Comparison of ENCODE assay signal across 8 mouse cellular contexts in genomic region chr9:71895291-71895690, GRCm38 (mm10).
A peak's percentile ranks its signal among the peaks of the same experiment; 100 is the strongest.
DNase-seq lines count a peak whose midpoint lies in the region; ATAC-seq and TF ChIP-seq lines count a peak whose summit lies in the region.

No protein-coding gene starts in this region.

- H3K27me3 ChIP-seq in lung, embryonic 16.5 days (ENCODE audit: control insufficient read depth, insufficient read depth, low read depth, low read length) = no peaks in the 10 kb centered on the region
- 0 out of 2 replicates have a peak, but pooled peaks cover 12% of the 10 kb centered on the region for H3K27me3 ChIP-seq in forebrain, embryonic 10.5 days (ENCODE audit: poor library complexity, severe bottlenecking)
- H3K27me3 ChIP-seq in limb, embryonic 11.5 days (ENCODE audit: control insufficient read depth, insufficient read depth, low read length) = no peaks in the 10 kb centered on the region

- H3K36me3 ChIP-seq in lung, embryonic 16.5 days (ENCODE audit: control insufficient read depth, insufficient read depth, low read length) = no peaks in the 10 kb centered on the region
- H3K36me3 ChIP-seq in forebrain, embryonic 10.5 days (replicated peaks) = 0 out of 2 replicates have a peak, but pooled peaks cover 2% of the 10 kb centered on the region
- no peaks in the 10 kb centered on the region for H3K36me3 ChIP-seq in limb, embryonic 11.5 days (ENCODE audit: control insufficient read depth, insufficient read depth, low read length)

- peaks cover 11% of the 10 kb centered on the region for H3K4me1 ChIP-seq in lung, embryonic 16.5 days (replicated peaks; ENCODE audit: control insufficient read depth, insufficient read depth, low read length)
- peaks cover 82% of the 10 kb centered on the region for H3K4me1 ChIP-seq in forebrain, embryonic 10.5 days
- H3K4me1 ChIP-seq in limb, embryonic 11.5 days (ENCODE audit: control insufficient read depth, insufficient read depth, low read length) = peaks cover 23% of the 10 kb centered on the region
- H3K4me1 ChIP-seq in olfactory bulb, adult 2 months (ENCODE audit: control insufficient read depth, insufficient read depth, low read length) = peaks cover 2% of the 10 kb centered on the region; the same call in 1 of the 2 replicates

- peak overlapping the region; percentile 34 for H3K4me3 ChIP-seq in lung, embryonic 16.5 days (ENCODE audit: low read length)
- H3K4me3 ChIP-seq in forebrain, embryonic 10.5 days = peak overlapping the region; percentile 46
- H3K4me3 ChIP-seq in limb, embryonic 11.5 days (ENCODE audit: low read depth, low read length) = peak overlapping the region; percentile 47; the same call in 1 of the 2 replicates
- H3K4me3 ChIP-seq in olfactory bulb, adult 2 months (ENCODE audit: insufficient read depth, low read depth, low read length) = no peak overlapping the region

- DNase-seq in lung, adult 18-20 months = no peak
- DNase-seq in forebrain, embryonic 10.5 days (ENCODE audit: extremely low spot score, low spot score) = no peak
- peak; percentile 68 for DNase-seq in limb, embryonic 11.5 days (ENCODE audit: low spot score)
- no peak for DNase-seq in spleen, postnatal 4 days (ENCODE audit: low spot score in 2 of 2)
- no peak for DNase-seq in adrenal gland, postnatal 25 days
- no peak for DNase-seq in layer of hippocampus, adult 8-10 months (ENCODE audit: low spot score in 2 of 2)

- no peak overlapping the region for H3K27ac ChIP-seq in lung, embryonic 16.5 days (ENCODE audit: low read length)
- peak overlapping the region; percentile 77 for H3K27ac ChIP-seq in forebrain, embryonic 10.5 days
- no peak overlapping the region; the same call in 1 of the 2 replicates for H3K27ac ChIP-seq in limb, embryonic 11.5 days (replicated peaks; ENCODE audit: low read depth, low read length)
- 0 out of 2 replicates have a peak overlapping the region, but pooled peaks have one; percentile 51 for H3K27ac ChIP-seq in olfactory bulb, adult 2 months (ENCODE audit: insufficient read depth, low read depth, low read length)

- H3K9me3 ChIP-seq in lung, embryonic 16.5 days (ENCODE audit: control insufficient read depth, low read length) = no peaks in the 10 kb centered on the region
- H3K9me3 ChIP-seq in forebrain, embryonic 10.5 days = no peaks in the 10 kb centered on the region
- no peaks in the 10 kb centered on the region for H3K9me3 ChIP-seq in limb, embryonic 11.5 days (ENCODE audit: control insufficient read depth, low read length)

- peak; percentile 75 for ATAC-seq in lung, embryonic 16.5 days (ENCODE audit: low read depth)
- ATAC-seq in limb, embryonic 11.5 days (ENCODE audit: insufficient number of reproducible peaks, low FRiP score, low TSS enrichment, low read depth) = peak; percentile 71; the same call in 1 of the 2 replicates

- H3K4me2 ChIP-seq in lung, embryonic 16.5 days (ENCODE audit: low read depth, low read length) = peak overlapping the region; percentile 39
- H3K4me2 ChIP-seq in limb, embryonic 11.5 days (ENCODE audit: low read depth, severe bottlenecking) = peak overlapping the region; percentile 24; the same call in 1 of the 2 replicates

- no peak for TF ChIP-seq POLR2A in olfactory bulb, adult 2 months (IDR thresholded peaks at IDR 0.05; ENCODE audit: insufficient read depth, low read depth, low read length)

- no peak overlapping the region; the same call in 1 of the 2 replicates for H3K9ac ChIP-seq in lung, embryonic 16.5 days (ENCODE audit: low read length)
- no peak overlapping the region for H3K9ac ChIP-seq in limb, embryonic 11.5 days (ENCODE audit: low read length)

- TF ChIP-seq CTCF in olfactory bulb, adult 2 months (IDR thresholded peaks at IDR 0.05; ENCODE audit: insufficient read depth, low read depth, low read length) = no peak

- 30% methylated on average over 7 of the region's 7 CpGs for WGBS in lung, embryonic 16.5 days
- 32% methylated on average over 7 of the region's 7 CpGs for WGBS in forebrain, embryonic 10.5 days
- WGBS in limb, embryonic 11.5 days = 8% methylated on average over 7 of the region's 7 CpGs
- 69% methylated on average over 7 of the region's 7 CpGs for WGBS in olfactory bulb, adult 2 months

Comparison
In these comparisons a context has a peak if more than half of its experiments do, and no peak if none do; other contexts are left out.
1. H3K27ac ChIP-seq: peak in forebrain, embryonic 10.5 days (single experiment) and olfactory bulb, adult 2 months (single experiment); none in lung, embryonic 16.5 days (single experiment) and limb, embryonic 11.5 days (single experiment).